Mouse (Mus musculus): ENCODE data around the gene Rps6kl1.
"Not testable (repeated sequence)": the region's sequence is repeated elsewhere in the genome, so short reads cannot be mapped to it uniquely, and the experiment has no call there.

The Rps6kl1 gene

DNA sequence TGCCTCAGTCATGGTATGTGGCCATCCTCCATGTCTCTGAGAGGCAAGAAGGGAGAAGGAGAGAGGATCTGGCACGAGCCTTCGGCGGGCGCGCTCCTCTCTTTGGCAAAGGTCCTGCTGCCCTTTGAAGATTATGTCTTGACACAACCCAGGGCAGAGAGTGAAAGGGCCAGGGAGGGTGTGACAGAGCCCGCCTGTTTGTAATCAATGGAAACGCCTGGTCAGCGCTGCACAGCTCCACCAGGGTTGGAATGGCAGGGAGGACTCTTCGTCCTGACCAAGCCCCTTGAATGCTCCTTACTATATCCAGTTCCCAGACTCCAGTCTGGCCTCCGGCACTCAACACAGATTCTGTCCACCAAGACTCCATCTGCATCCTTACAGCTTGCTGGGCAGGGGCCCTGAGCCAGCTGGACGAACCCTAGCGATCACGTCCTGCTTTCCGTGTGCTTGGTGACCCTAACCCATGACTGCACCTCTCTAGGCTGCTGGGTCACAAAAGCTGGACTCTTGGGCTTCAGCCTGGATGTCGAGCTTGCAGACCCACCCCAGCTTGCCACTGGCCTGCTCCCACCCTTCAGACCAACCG, 24.1 kb upstream of the Rps6kl1 start:
- no peak for DNase-seq

DNA sequence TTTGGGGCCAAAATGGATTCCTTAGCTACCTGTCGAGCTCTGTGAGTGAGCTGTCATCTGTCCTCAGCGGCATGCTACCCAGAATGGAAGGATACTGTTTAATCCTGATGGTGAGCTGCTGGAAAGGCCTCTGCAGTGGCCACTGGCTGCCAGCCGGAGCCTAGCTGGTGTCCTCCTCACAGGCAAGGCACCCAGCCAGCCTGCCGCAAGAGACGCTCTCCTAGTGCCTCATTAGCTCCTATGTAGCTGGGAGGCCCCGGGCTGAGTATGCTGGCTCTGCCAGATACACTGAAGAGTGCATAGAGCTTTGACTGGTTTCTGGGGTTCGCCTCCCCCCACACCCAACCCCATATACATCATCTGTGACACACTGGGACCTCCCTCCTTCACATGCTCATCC, 23.0 kb upstream of the Rps6kl1 start:
- no peak for DNase-seq

DNA sequence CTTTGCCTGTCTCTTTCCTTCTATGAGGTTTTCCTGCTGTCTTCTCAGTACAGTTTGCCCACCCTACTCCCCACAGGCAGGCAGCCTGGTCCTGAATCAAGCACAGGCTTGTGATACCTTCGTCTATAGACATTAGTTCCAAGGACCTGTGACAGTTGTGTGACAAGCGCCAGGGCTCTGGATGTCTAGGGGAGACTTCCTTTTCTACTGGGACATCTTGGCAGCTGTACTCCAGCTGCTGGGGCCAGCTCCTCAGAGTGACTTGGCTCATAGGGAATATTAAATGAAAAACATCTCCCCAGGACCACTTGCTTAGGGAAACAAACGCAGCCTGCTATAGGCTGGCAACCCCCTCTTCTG, 19.9 kb upstream of the Rps6kl1 start:
- DNase-seq, result no peak

DNA sequence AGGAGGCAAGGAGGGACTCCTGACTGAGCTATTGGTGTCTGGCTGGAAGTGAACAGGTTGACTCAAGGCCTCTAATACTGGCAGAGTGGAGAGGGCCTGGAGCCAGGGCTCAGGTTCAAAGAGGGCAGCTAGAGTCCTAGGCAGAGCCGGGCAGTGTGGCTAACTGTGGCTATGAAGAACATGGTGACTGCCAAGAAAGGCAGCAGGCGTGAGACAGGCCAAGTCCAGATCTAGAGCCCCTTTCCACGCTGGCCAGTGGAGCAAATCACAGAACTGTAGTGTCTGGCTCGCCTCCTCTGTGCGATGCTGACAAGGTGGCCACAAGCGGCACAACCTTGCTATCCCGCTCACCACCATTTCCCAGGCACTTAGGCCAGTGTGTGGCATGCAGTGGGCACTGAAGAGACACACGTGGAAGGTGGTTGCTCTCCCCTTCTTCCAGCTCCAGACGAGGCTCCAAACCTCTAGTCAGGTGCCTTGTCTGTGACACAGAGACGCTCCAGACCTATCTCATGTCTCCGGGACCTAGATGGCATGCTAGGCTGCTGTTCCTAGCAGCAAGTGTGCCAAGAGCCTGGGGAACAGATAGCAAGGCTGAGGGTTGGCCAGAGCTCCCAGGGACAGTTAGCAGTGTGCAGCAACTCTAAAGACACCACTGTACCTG, 19.4 kb upstream of the Rps6kl1 start:
- DNase-seq, result peak; percentile 73

DNA sequence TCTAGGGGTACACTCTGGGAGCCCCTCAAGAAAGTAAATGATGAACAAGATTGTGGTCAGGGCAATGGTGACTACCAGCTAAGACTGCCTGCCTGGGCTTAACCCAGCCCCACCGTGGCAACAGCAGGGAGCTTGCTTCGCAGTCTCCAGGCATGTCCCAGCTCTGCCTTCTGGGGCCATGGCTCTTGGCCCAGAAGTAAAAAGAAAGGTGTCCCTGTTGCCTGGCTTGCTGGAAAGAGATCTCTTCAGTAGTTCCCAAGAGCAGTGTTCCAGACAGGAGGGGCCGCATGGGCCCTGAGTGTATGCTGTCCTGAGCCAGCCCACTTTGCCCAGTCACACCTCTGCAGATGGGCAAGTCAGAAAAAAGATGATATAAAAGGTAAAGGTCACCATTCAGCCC, 18.8 kb upstream of the Rps6kl1 start:
- no peak for DNase-seq

DNA sequence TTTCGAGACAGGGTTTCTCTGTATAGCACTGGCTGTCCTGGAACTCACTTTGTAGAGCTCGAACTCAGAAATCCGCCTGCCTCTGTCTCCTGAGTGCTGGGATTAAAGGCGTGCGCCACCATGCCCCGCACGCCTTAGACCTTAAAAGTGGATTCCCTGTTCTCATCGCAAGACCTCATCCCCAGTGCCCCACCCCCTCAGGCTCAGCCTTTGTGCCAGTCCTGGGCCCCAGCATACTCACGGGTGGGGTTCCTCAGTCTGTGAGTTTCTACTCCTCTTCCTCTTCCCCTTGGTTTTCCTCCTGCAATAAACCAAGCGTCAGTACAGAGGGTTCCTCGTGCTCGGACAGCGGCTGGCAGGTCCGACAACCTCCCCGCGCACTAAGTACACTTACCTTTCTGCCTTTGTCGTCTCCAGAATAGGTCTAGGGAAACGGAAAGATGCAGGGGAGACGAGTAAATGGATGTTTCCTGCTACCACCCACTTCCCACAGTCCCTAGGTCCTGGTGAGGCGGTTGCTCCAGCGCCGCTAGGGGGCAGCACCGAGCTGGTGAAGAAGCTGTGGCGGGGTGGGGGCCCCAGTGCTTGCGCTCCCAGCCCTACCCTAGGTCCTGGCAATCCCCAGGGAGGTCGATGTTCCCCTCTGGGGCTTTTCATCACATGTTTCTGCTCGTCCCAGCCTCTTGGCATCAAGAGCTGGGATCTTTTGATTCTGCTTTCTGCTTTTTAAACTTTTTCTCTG, 18.2 kb upstream of the Rps6kl1 start:
- DNase-seq, result peak; percentile 44

DNA sequence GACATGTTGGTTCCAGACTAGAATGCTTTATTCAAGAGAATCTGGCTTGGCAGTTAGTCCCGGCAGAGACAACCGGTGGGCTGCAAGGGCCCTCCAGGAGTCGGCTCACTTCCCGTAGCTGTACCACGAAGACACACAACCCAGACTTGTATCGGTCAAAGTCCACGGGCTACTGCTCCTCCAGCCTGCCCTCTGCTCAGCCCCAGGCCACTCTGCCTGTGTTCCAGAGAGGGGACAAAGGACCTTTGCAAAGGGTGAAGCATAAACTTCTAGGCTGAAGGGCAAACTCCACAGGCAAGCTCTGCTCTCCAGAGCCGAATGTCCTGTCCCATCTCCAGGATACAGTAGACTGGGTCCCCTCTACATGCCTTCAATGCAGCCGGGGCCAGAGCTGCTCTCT, 15.6 kb upstream of the Rps6kl1 start:
- DNase-seq, result peak; percentile 36

DNA sequence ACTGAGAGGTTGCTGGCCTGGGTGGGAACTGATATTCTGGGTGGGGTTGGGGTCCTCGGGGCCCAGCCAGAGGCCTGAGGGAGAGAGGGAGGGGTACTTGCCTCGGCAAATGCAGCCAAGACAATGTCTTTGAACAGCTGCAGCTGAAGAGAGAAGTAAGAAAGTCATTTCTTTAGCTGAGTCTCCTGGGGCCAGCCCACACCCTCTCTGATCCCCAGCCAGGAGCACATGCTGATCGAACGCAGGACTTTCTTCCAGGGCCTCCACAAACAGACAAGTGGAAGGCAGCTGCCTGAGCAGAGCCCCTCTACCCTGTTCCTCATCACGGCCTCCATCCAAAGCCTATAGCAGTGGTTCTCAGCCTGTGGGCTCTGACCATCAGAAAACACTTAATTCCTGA, 13.9 kb upstream of the Rps6kl1 start:
- DNase-seq, result no peak

DNA sequence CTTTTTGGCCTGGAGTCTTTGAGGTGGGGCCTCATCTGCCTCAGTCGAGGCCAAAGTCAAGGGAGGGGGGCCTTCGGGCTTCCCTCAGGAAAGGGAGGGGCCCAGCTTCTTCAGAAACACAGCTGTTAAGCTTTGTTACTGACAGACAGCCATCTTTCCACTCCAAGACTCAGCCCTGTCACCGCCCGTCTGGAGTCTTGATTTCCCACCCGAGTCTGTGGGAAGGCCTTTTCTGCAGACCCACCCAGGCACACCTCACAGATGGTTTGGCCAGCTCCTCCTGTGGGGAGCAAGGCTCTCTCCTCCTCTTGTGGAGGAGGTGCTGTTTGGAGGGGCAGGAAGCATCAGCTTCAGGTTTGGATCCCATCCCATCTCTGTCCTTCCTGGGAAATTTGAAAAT, 8.5 kb upstream of the Rps6kl1 start:
- DNase-seq, result no peak

DNA sequence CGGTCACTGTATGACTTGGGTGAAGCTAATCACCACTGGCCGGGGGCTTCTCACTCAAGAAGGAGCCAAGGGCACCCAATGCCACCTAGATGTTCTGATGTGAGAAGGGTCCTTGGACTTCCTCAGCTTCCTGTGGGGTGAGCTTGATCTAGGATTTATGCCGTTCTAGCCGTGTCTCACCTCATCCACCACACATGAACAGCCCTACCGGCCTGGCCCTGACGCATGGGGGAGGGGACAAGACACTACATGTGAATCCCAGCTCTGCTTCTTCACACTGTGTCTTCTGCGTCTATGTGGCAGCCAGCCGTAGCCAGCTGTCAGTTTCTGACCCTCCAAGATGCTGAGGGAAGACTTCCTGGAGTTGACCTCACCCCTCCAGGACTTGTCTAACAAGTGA, 7.7 kb upstream of the Rps6kl1 start:
- no peak for DNase-seq

DNA sequence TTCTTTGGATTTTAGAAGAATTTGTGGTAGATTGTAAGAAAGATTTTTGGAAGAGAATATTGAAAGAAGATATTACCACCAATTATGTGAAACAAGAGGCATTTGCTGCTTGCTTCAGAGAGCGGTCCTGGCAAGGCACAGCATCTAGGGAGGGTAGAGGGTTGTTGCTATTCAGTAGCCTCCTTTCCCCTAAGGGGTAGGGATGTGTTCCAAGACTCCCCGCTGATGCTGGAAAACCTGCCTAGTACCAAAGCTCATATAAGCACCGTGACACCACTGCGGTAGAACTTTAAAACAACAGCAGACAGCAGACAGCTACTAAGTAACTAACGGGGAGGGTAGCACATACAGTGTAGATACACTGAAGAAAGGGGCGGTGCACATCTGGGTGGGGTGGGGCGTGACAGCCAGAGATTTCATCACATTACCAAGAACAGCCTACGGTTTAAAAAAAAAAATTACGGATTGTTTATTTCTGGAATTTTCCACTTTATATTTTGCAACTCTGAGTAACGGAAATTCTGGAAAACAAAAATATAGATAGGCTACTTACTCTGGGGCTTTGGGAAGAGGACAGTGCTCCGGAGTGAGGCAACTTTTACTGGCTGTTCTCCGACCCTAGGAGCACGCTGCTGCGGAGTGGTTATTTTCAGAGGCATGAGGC, 6.9 kb upstream of the Rps6kl1 start:
- no peak for DNase-seq

DNA sequence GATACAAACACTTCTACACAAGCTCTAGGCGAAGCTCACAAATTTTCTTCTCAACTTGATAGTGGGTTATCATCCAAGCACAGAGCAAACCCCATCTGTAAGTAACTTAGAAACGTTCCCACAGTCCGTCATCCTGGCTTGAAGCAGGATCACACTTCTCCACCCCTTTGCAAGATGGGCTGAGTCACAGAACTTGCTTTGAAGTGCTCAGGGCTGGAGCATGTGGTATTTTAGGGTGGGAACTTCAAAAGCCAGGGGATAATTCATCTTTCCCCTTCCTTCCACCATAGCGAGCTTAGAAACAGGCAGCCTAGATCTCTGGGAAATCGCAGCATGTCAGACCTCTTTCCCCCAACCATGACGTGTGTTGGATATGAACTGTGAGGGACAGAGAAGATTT, 5.3 kb upstream of the Rps6kl1 start:
- DNase-seq, result no peak

DNA sequence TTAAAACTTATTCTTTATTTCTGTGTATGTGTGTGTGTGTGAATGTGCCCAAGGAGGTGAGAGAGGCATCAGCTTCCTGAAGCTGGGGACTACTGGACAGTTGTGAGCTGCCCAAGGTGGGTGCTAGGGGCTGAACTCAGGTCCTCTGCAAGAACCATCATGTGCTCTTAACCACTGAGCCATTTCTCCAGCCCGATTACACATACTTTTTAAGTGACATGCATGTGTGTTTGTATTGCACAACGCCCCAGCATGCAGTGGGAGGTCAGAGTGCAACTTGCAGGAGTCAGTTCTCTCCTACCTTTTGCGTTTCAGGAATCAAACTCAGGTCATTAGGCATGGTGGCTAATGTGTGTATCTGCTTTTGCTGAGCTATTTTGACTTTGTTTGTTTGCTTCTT, 1.9 kb upstream of the Rps6kl1 start:
- no peak for DNase-seq

DNA sequence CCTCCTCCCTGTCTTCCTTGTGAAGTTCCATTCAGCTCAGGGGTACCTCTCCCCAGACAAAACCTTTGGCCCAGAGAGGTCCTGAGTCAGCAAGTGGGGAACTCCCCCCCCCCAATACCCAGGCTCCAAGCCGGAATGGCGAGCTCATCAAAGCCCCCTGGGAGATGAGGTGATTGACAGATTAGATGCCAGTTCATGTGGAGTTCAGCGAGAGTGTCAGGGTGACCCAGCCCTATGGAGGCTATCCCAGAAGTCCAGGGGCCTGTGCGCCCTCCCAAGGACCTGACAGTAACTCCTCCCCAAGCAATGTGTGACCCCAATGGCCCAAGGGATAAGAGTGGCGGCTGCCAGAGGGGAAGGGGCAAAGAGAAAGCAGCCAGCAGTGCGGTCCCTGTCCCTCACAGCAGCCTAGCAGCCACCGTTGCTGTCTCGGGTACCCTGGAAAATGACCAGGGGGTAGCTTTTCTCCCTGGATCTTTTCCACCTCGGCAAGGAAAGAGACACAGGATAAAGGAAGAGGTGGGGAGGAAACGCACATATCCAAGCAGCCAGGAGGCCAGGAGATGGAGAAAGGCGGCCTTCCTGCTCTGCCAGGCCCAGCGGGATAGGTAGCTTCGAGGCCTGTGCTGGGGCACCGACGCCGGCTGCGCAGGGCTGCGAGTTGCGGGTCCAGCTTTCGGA, 603 bp downstream of the Rps6kl1 start:
- DNase-seq, result no peak

DNA sequence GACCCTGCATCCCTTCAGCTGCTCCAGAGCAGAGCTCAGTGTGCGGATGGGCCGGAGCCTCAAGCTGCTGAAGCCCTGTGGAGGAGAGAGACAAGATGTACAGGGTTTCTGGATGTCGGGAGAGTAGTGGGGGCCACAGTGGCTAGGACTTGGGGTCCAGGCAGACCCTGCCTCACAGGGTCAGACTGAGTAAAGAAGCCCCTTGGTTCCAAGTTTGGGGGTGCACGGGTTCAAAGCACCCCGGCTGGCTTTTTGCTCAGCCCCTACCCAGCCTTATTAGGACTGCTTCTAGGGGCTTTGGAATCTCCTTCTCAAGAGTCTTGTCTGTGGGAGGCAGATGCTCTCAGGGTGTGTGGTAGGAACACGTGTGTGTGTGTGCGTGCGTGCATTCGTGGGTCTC, 4.2 kb downstream of the Rps6kl1 start:
- DNase-seq, result no peak

DNA sequence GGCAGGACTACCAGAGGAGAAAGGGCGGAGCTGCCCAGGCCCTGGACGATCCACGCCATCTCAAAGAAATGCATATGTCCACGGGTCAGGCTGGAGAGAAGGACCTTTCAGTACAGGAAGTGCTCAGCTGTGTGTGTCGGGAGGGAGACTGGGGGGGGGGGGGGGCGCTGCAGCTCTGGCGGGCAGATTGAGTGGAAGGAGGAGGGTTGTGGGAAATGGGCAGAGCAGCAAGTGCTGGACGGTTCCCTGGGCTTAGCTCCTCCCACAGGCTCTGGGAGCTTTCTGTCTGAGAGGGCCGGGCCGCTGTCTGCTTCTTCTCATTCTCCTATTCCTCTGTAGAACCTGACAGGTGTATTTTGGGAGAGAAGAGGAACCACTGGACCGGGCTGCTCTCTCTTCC, 4.7 kb downstream of the Rps6kl1 start:
- DNase-seq, result no peak

DNA sequence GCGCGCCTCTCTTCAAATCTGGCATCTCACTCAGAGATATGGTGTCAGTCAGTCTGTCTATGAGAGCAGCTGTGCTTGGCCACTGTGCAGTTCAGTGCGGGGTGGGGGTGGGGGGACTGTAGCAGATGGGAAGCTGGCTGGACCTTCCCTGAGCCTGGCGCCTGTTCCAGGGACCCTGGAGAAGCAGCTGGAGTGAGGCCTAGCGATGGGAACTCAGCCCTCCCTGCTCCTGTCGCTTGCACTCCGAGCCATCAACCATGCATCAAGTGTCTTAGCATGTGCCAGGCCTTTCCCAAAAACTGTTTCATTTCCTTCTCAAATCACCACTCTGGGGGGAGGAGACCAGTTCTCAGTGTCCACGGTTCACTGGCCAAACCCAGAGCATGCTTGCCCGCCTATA, 5.4 kb downstream of the Rps6kl1 start:
- no peak for DNase-seq

DNA sequence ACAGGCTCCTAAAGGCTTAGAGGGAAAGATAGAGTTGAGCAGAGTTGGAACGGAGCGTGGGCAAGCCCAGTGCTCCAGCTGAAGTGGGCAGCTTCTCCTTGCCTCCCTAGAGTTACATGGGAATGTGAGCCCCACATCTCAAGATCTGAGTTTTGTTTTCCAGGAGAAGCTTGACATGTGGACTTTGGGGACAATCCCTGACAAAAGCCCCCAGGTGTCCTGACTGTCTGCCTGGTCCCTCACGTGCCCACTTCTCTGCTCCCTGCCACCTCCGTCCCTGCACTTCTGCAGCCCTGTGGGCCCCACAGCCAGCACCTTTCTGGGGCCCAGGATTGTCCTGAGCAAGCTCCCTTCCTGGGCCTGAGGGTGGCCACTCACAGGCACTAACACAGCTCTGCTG, 6.2 kb downstream of the Rps6kl1 start:
- DNase-seq, result no peak

DNA sequence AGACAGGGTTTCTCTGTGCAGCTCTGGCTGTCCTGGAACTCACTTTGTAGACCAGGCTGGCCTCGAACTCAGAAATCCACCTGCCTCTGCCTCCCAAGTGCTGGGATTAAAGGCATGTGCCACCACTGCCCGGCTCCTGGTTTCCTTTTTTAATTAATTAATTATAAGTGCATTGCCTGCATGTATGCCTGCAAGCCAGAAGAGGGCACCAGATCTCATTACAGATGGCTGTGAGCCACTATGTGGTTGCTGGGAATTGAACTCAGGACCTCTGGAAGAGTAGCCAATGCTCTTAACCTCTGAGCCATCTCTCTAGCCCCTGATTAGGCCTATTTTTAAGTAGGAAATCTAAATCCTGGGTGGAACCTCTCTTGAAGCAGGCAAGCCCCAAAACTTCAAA, 6.8 kb downstream of the Rps6kl1 start:
- DNase-seq, result not testable (repeated sequence)

DNA sequence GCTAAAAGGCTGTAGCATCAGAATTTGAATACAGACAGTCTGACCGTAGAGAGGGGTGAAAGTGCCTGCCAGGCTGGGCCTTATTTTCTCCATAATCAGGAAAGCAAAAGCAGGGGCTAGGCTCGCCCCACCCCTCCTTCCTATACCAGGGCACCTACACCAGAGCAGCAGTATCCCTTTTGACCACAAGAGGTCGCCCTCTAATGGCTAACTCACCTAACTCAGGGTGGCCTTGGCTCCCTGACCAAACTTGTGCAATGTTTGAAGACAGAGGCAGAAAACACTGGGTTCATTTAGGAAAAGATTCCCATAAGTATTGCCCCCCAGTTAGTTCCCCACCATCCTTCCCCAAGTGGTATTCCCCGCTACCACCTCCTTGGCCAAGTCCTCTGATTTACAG, 8.3 kb downstream of the Rps6kl1 start:
- DNase-seq, result peak; percentile 56

DNA sequence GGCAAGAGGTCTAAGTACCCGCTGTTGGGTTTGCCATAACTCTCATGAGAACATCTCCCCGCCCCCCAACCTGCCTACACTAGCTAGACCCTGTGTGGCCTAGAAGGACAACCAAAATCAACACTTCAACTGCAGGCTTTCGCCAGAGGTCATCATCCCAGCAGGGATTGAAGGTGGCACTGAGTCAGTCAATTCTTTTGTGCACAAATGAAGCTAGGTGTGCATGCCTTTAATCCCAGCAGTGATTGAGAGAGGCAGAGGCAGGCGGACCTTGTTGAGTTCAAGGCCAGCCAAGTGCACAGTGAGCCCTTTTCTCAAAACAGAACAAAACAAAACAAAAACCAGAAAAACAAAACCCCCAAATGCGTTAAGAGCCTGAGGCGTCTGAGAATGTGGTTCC, 10.0 kb downstream of the Rps6kl1 start:
- no peak for DNase-seq

DNA sequence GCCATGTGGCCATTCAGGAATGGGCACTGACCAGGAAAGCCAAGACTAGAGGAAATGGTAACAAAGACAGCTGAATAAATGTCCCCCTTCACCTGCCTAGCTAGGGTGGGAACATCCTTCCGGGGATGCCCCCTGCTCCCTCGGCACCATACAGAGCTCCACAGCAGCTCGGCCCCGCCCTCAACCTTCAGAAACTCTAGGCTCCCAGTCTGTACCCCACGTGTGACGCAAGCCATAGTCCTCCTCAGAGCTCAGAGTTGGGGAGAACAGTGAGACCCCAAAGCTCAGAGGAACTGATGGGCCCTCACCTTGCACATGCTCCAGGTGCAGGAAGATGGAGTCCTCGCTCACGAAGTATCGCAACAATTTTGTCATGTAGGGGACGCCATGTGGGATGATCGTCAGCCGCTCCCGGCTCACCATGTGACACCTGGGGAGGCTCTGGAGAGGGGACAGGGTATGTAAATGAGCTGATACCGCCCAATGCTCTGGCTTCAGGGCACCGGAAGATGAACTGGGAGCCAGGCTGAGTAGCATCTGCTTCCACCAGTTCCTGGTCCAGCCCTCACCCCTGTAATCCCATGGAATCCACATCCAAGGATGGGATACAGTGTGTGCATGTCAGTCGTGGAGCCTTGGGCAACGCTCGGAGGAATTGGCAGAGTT, 10.9 kb downstream of the Rps6kl1 start:
- DNase-seq, result no peak

DNA sequence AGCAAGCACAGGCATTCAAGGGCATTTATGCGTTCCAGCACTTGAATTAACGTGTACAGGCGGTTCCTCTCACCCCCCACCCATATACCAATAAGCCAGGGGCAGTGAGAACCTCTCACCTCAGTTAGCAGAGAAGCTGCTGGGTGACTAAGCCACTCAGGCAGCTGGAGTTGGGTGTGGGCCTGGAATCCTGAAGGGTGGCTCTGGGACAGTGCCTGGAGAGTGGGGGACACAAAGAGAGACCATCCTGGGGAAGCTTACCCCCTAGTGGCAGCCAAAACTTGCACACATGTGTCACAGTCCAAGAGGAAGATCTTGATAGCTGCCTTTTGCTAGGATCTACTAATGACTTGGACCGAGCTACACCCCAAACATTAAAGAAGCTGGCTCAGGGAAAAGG, 14.4 kb downstream of the Rps6kl1 start:
- no peak for DNase-seq
